Comparison of ENCODE assay signal across 9 mouse cellular contexts in genomic region chr9:78477021-78477551, GRCm38 (mm10). TPM values are rescaled to one million over a fixed set of nuclear protein-coding genes. Genes with fewer than 3 reads are reported as not detected.
DNase-seq lines count a peak whose midpoint lies in the region; ATAC-seq lines count a peak whose summit lies in the region.
"Had no signal": no experiment of that assay in that cellular context is flagged by ENCODE, and none has a peak within 500 bp of the region (broad histone marks: within the 10 kb centered on the region; RNA-seq: fewer than 3 reads in every experiment).

No protein-coding gene starts in this region.

- no peaks in the 10 kb centered on the region for H3K9me3 ChIP-seq in heart, embryonic 13.5 days
- no peaks in the 10 kb centered on the region for H3K9me3 ChIP-seq in liver, embryonic 15.5 days (replicated peaks)

- H3K36me3 ChIP-seq in heart, embryonic 13.5 days, result peaks cover 69% of the 10 kb centered on the region
- peaks cover 76% of the 10 kb centered on the region for H3K36me3 ChIP-seq in liver, embryonic 15.5 days (replicated peaks)

- peak; percentile 15 to 62 for DNase-seq in left cerebral cortex, postnatal 14 days (ENCODE audit: low spot score in 2 of 2)
- no peak for DNase-seq in left cerebral cortex, adult 9 months (ENCODE audit: low spot score in 2 of 2)
- DNase-seq in adipocyte (ENCODE audit: low spot score), result peak; percentile 60
- peak; percentile 72 for DNase-seq in yolk sac, embryonic 10.5 days (ENCODE audit: low spot score)
- DNase-seq in left cerebral cortex, postnatal 25 days (ENCODE audit: low spot score in 2 of 2), result no peak
- no peak for DNase-seq in adrenal gland, adult 18-20 months (ENCODE audit: low spot score in 2 of 2)

- peaks cover 19% of the 10 kb centered on the region for H3K4me1 ChIP-seq in heart, embryonic 13.5 days
- peaks cover 23% of the 10 kb centered on the region for H3K4me1 ChIP-seq in liver, embryonic 15.5 days (replicated peaks)

- H3K9ac ChIP-seq in heart, embryonic 13.5 days, result 0 out of 2 replicates have a peak overlapping the region, but pooled peaks have one; percentile 61
- H3K9ac ChIP-seq in liver, embryonic 15.5 days, result no peak overlapping the region

- no peak overlapping the region for H3K4me3 ChIP-seq in heart, embryonic 13.5 days
- H3K4me3 ChIP-seq in liver, embryonic 15.5 days (replicated peaks), result no peak overlapping the region

- intact Hi-C loops in left cerebral cortex, postnatal 14 days (cut with DNase I), result loop anchor here (5.0 kb wide), 1 partner anchor 70 kb away; no protein-coding TSS in a partner anchor
- intact Hi-C loops in left cerebral cortex, postnatal 25 days (cut with DNase I), result no loop called here

- H3K27me3 ChIP-seq in heart, embryonic 13.5 days (replicated peaks), result no peaks in the 10 kb centered on the region
- H3K27me3 ChIP-seq in liver, embryonic 15.5 days, result no peaks in the 10 kb centered on the region

- H3K4me2 ChIP-seq in heart, embryonic 13.5 days, result peak overlapping the region; percentile 34; the same call in 1 of the 2 replicates
- no peak overlapping the region for H3K4me2 ChIP-seq in liver, embryonic 15.5 days

- WGBS in heart, embryonic 13.5 days, result 8% methylated on average over 5 of the region's 5 CpGs
- WGBS in liver, embryonic 15.5 days (ENCODE audit: insufficient replicate concordance), result 3% methylated on average over 5 of the region's 5 CpGs

- peak overlapping the region; percentile 54 for H3K27ac ChIP-seq in heart, embryonic 13.5 days (replicated peaks)
- peak overlapping the region; percentile 64 for H3K27ac ChIP-seq in liver, embryonic 15.5 days (replicated peaks)

- ATAC-seq in heart, embryonic 13.5 days (ENCODE audit: extremely low read depth, insufficient number of reproducible peaks, low FRiP score, low TSS enrichment), result no peak
- no peak for ATAC-seq in liver, embryonic 15.5 days (ENCODE audit: insufficient read depth)

RNA-seq across cellular contexts. Expression of gene Eef1a1, which starts 11.9 kb away (rescaled TPM):
- 1,000 to 10,000 TPM; 2,769 to 2,846 TPM for total RNA-seq in left cerebral cortex, postnatal 14 days (2021)
- 3,078 and 3,363 TPM in 2 replicates for polyA plus RNA-seq in heart, embryonic 13.5 days (2015; fragmentation: Nextera tagmentation; extraction: Ambion mirVana)
- 2,003 and 2,036 TPM in 2 replicates for polyA plus RNA-seq in liver, embryonic 15.5 days (2015; fragmentation: Nextera tagmentation; extraction: Ambion mirVana)
- 1,000 to 10,000 TPM; 2,219 to 2,332 TPM for total RNA-seq in left cerebral cortex, postnatal 25 days (2021)
- 1,000 to 10,000 TPM; 6,346 to 6,879 TPM for total RNA-seq in adrenal gland, adult 18-20 months (2021)

RNA-seq across cellular contexts. Expression of gene Gm17324, which starts 28.5 kb away (rescaled TPM):
- 1 to 10 TPM in 1 of 2 experiments, under 1 TPM in 1; 0.74 to 1.3 TPM for total RNA-seq in left cerebral cortex, postnatal 14 days (2021)
- polyA plus RNA-seq in heart, embryonic 13.5 days (2015; fragmentation: Nextera tagmentation; extraction: Ambion mirVana), result 0.51 and 0.71 TPM in 2 replicates
- 0.45 and 0.68 TPM in 2 replicates for polyA plus RNA-seq in liver, embryonic 15.5 days (2015; fragmentation: Nextera tagmentation; extraction: Ambion mirVana)
- under 1 TPM; 0.66 to 0.73 TPM for total RNA-seq in left cerebral cortex, postnatal 25 days (2021)
- total RNA-seq in adrenal gland, adult 18-20 months (2021), result not detected
- polyA plus RNA-seq: small intestine, adult 2 months had no signal

RNA-seq across cellular contexts. Expression of gene Mto1, which starts 29.1 kb away (rescaled TPM):
- total RNA-seq in left cerebral cortex, postnatal 14 days (2021), result 10 to 100 TPM; 24.1 to 26.6 TPM
- 26.4 and 29.5 TPM in 2 replicates for polyA plus RNA-seq in heart, embryonic 13.5 days (2015; fragmentation: Nextera tagmentation; extraction: Ambion mirVana)
- polyA plus RNA-seq in liver, embryonic 15.5 days (2015; fragmentation: Nextera tagmentation; extraction: Ambion mirVana), result 19.6 and 19.8 TPM in 2 replicates
- total RNA-seq in left cerebral cortex, postnatal 25 days (2021), result 10 to 100 TPM; 26.0 to 29.5 TPM
- total RNA-seq in adrenal gland, adult 18-20 months (2021), result 10 to 100 TPM; 27.2 to 29.2 TPM

RNA-seq across cellular contexts. Expression of gene Cgas, which starts 34.0 kb away (rescaled TPM):
- total RNA-seq in left cerebral cortex, postnatal 14 days (2021), result under 1 TPM; 0.53 to 0.77 TPM
- polyA plus RNA-seq in heart, embryonic 13.5 days (2015; fragmentation: Nextera tagmentation; extraction: Ambion mirVana), result 0.64 and 0.76 TPM in 2 replicates
- 0.82 and 0.98 TPM in 2 replicates for polyA plus RNA-seq in liver, embryonic 15.5 days (2015; fragmentation: Nextera tagmentation; extraction: Ambion mirVana)
- under 1 TPM; 0.48 to 0.53 TPM for total RNA-seq in left cerebral cortex, postnatal 25 days (2021)
- under 1 TPM; 0.66 to 0.90 TPM for total RNA-seq in adrenal gland, adult 18-20 months (2021)

Comparison
In these comparisons a context has a peak if more than half of its experiments do, and no peak if none do; other contexts are left out.
1. DNase-seq: peak in left cerebral cortex, postnatal 14 days (2 of 2), adipocyte (single experiment) and yolk sac, embryonic 10.5 days (single experiment); none in left cerebral cortex, adult 9 months (0 of 2), left cerebral cortex, postnatal 25 days (0 of 2) and adrenal gland, adult 18-20 months (0 of 2).